Mouse (Mus musculus) cerebellum, adult 11-12 months (tissue): Measurements from ENCODE around the gene Sf1.

Experiments used
- DNase-seq: peaks from one replicate; pipeline ENCODE4 v3.0.0; 2022

Gene Sf1

GRCm38 (mm10) chr19:6341453-6342077, 21.9 kb upstream of the Sf1 start:
- DNase-seq, result peak; percentile 52

GRCm38 (mm10) chr19:6342276-6342933, 21.1 kb upstream of the Sf1 start:
- peak; percentile 57 for DNase-seq

- DNase-seq, result peak; percentile 63
Measured at GRCm38 (mm10) chr19:6343066-6343925, 20.2 kb upstream of the Sf1 start.

- peak; percentile 70 for DNase-seq
Measured at GRCm38 (mm10) chr19:6343996-6344395, 19.5 kb upstream of the Sf1 start.

- no peak for DNase-seq
Measured at GRCm38 (mm10) chr19:6346023-6346422, 17.5 kb upstream of the Sf1 start.

- no peak for DNase-seq
Measured at GRCm38 (mm10) chr19:6346661-6347060, 16.8 kb upstream of the Sf1 start.

- DNase-seq, result no peak
Measured at GRCm38 (mm10) chr19:6347615-6348014, 15.9 kb upstream of the Sf1 start.

GRCm38 (mm10) chr19:6348717-6349116, 14.8 kb upstream of the Sf1 start:
- DNase-seq, result no peak

GRCm38 (mm10) chr19:6349215-6349983, 14.1 kb upstream of the Sf1 start:
- DNase-seq, result no peak

- DNase-seq, result no peak
Measured at GRCm38 (mm10) chr19:6351431-6352106, 11.9 kb upstream of the Sf1 start.

GRCm38 (mm10) chr19:6352107-6352505, 11.4 kb upstream of the Sf1 start:
- no peak for DNase-seq

GRCm38 (mm10) chr19:6354030-6354429, 9.5 kb upstream of the Sf1 start:
- DNase-seq, result no peak

GRCm38 (mm10) chr19:6361291-6361690, 2.2 kb upstream of the Sf1 start:
- no peak for DNase-seq

- DNase-seq, result no peak
Measured at GRCm38 (mm10) chr19:6363091-6363410, 439 bp upstream of the Sf1 start.

GRCm38 (mm10) chr19:6364317-6364725, 831 bp downstream of the Sf1 start:
- DNase-seq, result peak; percentile 93

- no peak for DNase-seq
Measured at GRCm38 (mm10) chr19:6364842-6365241, 1.4 kb downstream of the Sf1 start.

GRCm38 (mm10) chr19:6370175-6370574, 6.7 kb downstream of the Sf1 start:
- no peak for DNase-seq

GRCm38 (mm10) chr19:6372433-6372832, 8.9 kb downstream of the Sf1 start:
- DNase-seq, result no peak

- peak; percentile 70 for DNase-seq
Measured at GRCm38 (mm10) chr19:6373539-6374400, 10.3 kb downstream of the Sf1 start.

- DNase-seq, result no peak
Measured at GRCm38 (mm10) chr19:6374571-6374970, 11.1 kb downstream of the Sf1 start.

- peak; percentile 57 for DNase-seq
Measured at GRCm38 (mm10) chr19:6375423-6376254, 12.1 kb downstream of the Sf1 start.
